Mouse (Mus musculus) forebrain, embryonic 15.5 days (tissue): ENCODE data around the gene Srcin1. TPM values are rescaled to one million over a fixed set of nuclear protein-coding genes. Genes with fewer than 3 reads are reported as not detected.
A peak's percentile ranks its signal among the peaks of the same experiment; 100 is the strongest.

Experiments
- ATAC-seq: fragments of 200-750 bp; cut with Nextera tagmentation; replicated peaks from 2 replicates; pipeline ENCODE4 v1.8.0; 2017; ENCODE audit warnings: mild to moderate bottlenecking, moderate TSS enrichment, moderate library complexity
- H3K27ac ChIP-seq: fragments of 300-500 bp; sonication (generic); replicated peaks from 2 replicates; pipeline ENCODE4 v1.5.1; 2015; ENCODE audit warnings: mild to moderate bottlenecking, inconsistent platforms
- H3K27me3 ChIP-seq: fragments of 300-500 bp; sonication (generic); 2 replicates; pipeline ENCODE4 v1.6.1; 2015; ENCODE audit warnings: inconsistent platforms
- H3K36me3 ChIP-seq: fragments of 300-500 bp; sonication (generic); 2 replicates; pipeline ENCODE4 v1.6.1; 2015; ENCODE audit warnings: mild to moderate bottlenecking, inconsistent platforms
- H3K4me1 ChIP-seq: fragments of 300-500 bp; sonication (generic); 2 replicates; pipeline ENCODE4 v1.6.1; 2015; ENCODE audit warnings: inconsistent platforms
- H3K4me2 ChIP-seq: fragments of 300-500 bp; sonication (generic); replicated peaks from 2 replicates; pipeline ENCODE4 v1.6.1; 2015; ENCODE audit warnings: mild to moderate bottlenecking, inconsistent platforms
- H3K4me3 ChIP-seq: fragments of 300-500 bp; sonication (generic); 2 replicates; pipeline ENCODE4 v1.5.1; 2015; ENCODE audit warnings: mild to moderate bottlenecking, inconsistent platforms
- H3K9ac ChIP-seq: fragments of 300-500 bp; sonication (generic); replicated peaks from 2 replicates; pipeline ENCODE4 v1.6.1; 2015; ENCODE audit warnings: mild to moderate bottlenecking, inconsistent platforms
- H3K9me3 ChIP-seq: fragments of 300-500 bp; sonication (generic); 2 replicates; pipeline ENCODE4 v1.6.1; 2016; ENCODE audit warnings: inconsistent platforms
- WGBS: fragments of 180-500 bp; shearing (Covaris S2); methylation state at CpG from one replicate; pipeline ENCODE4 v1.1.7; 2015; ENCODE audit warnings: mixed read lengths; 5-methylcytosine and 5-hydroxymethylcytosine counted together
- polyA plus RNA-seq: library from polyadenylated mRNA; unstranded; fragments of >200 nt; fragmentation: Nextera tagmentation; extraction: Ambion mirVana; gene quantifications from 2 replicates; pipeline ENCODE4 v1.2.1, GENCODE M21; 2015

Gene Srcin1
- 10.8 and 11.6 TPM in 2 replicates for polyA plus RNA-seq

- Histone ChIP-seq H3K9me3 (no peaks in the 10 kb centered on the region), H3K9ac (peak within 1 kb of the TSS; percentile 98), H3K4me3 (peak within 1 kb of the TSS; percentile 92), H3K36me3 (no peaks in the 10 kb centered on the region), H3K27me3 (no peaks in the 10 kb centered on the region), H3K4me2 (peak within 1 kb of the TSS; percentile 90), H3K4me1 (peaks cover 59% of the 10 kb centered on the region), H3K27ac (peak within 1 kb of the TSS; percentile 98)
- ATAC-seq = no peak
- WGBS = 28% methylated on average over 9 of the region's 9 CpGs
These were observed at the start of gene Srcin1 for GRCm38 (mm10) chr11:97576136-97576906. Gene Srcin1 (minus strand): TSS chr11:97576186.

GRCm38 (mm10) chr11:97625551-97625950 is 49.6 kb upstream of the Srcin1 start:
- peaks cover 28% of the 10 kb centered on the region for H3K4me1 ChIP-seq
- H3K4me2 ChIP-seq = no peak overlapping the region
- H3K9me3 ChIP-seq = no peaks in the 10 kb centered on the region
- H3K36me3 ChIP-seq = no peaks in the 10 kb centered on the region
- no peak overlapping the region for H3K4me3 ChIP-seq
- peaks cover 56% of the 10 kb centered on the region for H3K27me3 ChIP-seq
- no peak for ATAC-seq
- WGBS = 77% methylated on average over 5 of the region's 5 CpGs
- H3K9ac ChIP-seq = no peak overlapping the region
- no peak overlapping the region for H3K27ac ChIP-seq

GRCm38 (mm10) chr11:97623166-97623565 is 47.2 kb upstream of the Srcin1 start:
- H3K9ac ChIP-seq = no peak overlapping the region
- no peaks in the 10 kb centered on the region for H3K9me3 ChIP-seq
- WGBS = 71% methylated on average over 9 of the region's 9 CpGs
- H3K4me2 ChIP-seq = no peak overlapping the region
- H3K4me1 ChIP-seq = peaks cover 10% of the 10 kb centered on the region
- no peak overlapping the region for H3K27ac ChIP-seq
- peaks cover 35% of the 10 kb centered on the region for H3K27me3 ChIP-seq
- H3K4me3 ChIP-seq = no peak overlapping the region
- ATAC-seq = no peak
- H3K36me3 ChIP-seq = no peaks in the 10 kb centered on the region

DNA sequence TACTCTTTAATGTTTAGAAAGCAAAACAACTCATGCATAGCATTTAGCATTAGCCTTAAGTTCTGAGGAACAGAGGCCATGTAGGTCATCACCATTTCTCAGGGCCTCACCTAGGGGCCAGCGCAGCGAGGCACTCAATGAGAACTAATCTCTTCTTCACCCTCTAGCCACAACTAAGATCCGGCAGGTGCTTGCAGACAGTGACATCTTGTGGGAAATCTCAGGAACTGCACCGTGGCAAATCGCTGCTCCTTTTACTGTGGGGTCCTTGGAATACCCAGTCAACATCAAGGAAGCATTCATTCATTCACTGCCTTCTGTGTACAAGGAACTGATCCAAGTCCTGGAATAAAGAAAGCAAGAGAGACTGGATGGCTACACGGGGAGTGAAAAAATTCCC is 46.5 kb upstream of the Srcin1 start:
- WGBS = 1% methylated on average over 6 of the region's 6 CpGs

GRCm38 (mm10) chr11:97619391-97619795 is 43.4 kb upstream of the Srcin1 start:
- H3K27ac ChIP-seq = no peak overlapping the region
- ATAC-seq = peak; percentile 55
- H3K27me3 ChIP-seq = 0 out of 2 replicates have a peak, but pooled peaks cover 4% of the 10 kb centered on the region
- H3K4me2 ChIP-seq = no peak overlapping the region
- no peaks in the 10 kb centered on the region for H3K36me3 ChIP-seq
- 28% methylated on average over 5 of the region's 5 CpGs for WGBS
- H3K9me3 ChIP-seq = no peaks in the 10 kb centered on the region
- H3K9ac ChIP-seq = no peak overlapping the region
- no peaks in the 10 kb centered on the region for H3K4me1 ChIP-seq
- H3K4me3 ChIP-seq = no peak overlapping the region

More for the DNA sequence above, 46.5 kb upstream of the Srcin1 start:
- H3K9ac ChIP-seq = no peak overlapping the region
- no peaks in the 10 kb centered on the region for H3K9me3 ChIP-seq
- H3K36me3 ChIP-seq = no peaks in the 10 kb centered on the region
- H3K4me1 ChIP-seq = peaks cover 2% of the 10 kb centered on the region
- peaks cover 28% of the 10 kb centered on the region for H3K27me3 ChIP-seq
- H3K4me2 ChIP-seq = no peak overlapping the region
- no peak overlapping the region for H3K27ac ChIP-seq
- peak; percentile 60 for ATAC-seq
- no peak overlapping the region for H3K4me3 ChIP-seq

GRCm38 (mm10) chr11:97618368-97618767 is 42.4 kb upstream of the Srcin1 start:
- WGBS = 67% methylated on average over 11 of the region's 11 CpGs
- Histone ChIP-seq H3K27me3 (0 out of 2 replicates have a peak, but pooled peaks cover under 1% of the 10 kb centered on the region), H3K9ac (no peak overlapping the region), H3K9me3 (no peaks in the 10 kb centered on the region), H3K4me1 (no peaks in the 10 kb centered on the region), H3K4me3 (no peak overlapping the region), H3K4me2 (no peak overlapping the region), H3K27ac (no peak overlapping the region), H3K36me3 (no peaks in the 10 kb centered on the region)
- ATAC-seq = no peak

GRCm38 (mm10) chr11:97615276-97615675 is 39.3 kb upstream of the Srcin1 start:
- 81% methylated on average over 4 of the region's 4 CpGs for WGBS
- H3K27me3 ChIP-seq = no peaks in the 10 kb centered on the region
- H3K9me3 ChIP-seq = no peaks in the 10 kb centered on the region
- H3K4me3 ChIP-seq = no peak overlapping the region
- no peaks in the 10 kb centered on the region for H3K36me3 ChIP-seq
- H3K27ac ChIP-seq = no peak overlapping the region
- H3K4me2 ChIP-seq = no peak overlapping the region
- peaks cover 5% of the 10 kb centered on the region for H3K4me1 ChIP-seq
- no peak overlapping the region for H3K9ac ChIP-seq
- ATAC-seq = no peak

GRCm38 (mm10) chr11:97611076-97611475 is 35.1 kb upstream of the Srcin1 start:
- H3K4me2 ChIP-seq = no peak overlapping the region
- no peak overlapping the region for H3K4me3 ChIP-seq
- no peak overlapping the region for H3K9ac ChIP-seq
- 60% methylated on average over 8 of the region's 8 CpGs for WGBS
- H3K9me3 ChIP-seq = no peaks in the 10 kb centered on the region
- no peaks in the 10 kb centered on the region for H3K27me3 ChIP-seq
- H3K36me3 ChIP-seq = no peaks in the 10 kb centered on the region
- H3K4me1 ChIP-seq = peaks cover 8% of the 10 kb centered on the region
- H3K27ac ChIP-seq = no peak overlapping the region
- ATAC-seq = no peak

DNA sequence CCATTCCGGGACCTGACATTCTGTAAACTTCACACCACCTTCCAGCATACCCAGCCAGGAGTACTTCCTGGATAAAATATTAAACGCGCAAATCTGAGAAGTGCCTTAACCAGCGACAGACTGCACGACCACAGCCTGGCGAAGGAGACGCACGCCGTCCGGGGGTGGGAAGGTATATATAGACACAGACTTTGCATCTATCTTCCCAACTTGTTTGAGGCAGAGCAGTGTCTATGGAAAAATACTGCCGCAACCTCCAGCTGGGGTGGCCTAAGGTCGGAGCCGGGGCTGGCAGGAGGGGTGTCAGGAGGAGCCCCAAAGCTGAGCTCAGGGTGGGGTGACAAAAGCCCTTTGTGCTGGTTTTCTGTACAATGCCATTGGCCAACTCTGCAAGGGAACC is 33.8 kb upstream of the Srcin1 start:
- no peak overlapping the region for H3K9ac ChIP-seq
- H3K36me3 ChIP-seq = no peaks in the 10 kb centered on the region
- WGBS = 89% methylated on average over 13 of the region's 13 CpGs
- H3K4me3 ChIP-seq = no peak overlapping the region
- H3K27me3 ChIP-seq = no peaks in the 10 kb centered on the region
- no peak for ATAC-seq
- no peak overlapping the region for H3K4me2 ChIP-seq
- H3K4me1 ChIP-seq = peaks cover 8% of the 10 kb centered on the region
- H3K9me3 ChIP-seq = no peaks in the 10 kb centered on the region
- H3K27ac ChIP-seq = no peak overlapping the region

DNA sequence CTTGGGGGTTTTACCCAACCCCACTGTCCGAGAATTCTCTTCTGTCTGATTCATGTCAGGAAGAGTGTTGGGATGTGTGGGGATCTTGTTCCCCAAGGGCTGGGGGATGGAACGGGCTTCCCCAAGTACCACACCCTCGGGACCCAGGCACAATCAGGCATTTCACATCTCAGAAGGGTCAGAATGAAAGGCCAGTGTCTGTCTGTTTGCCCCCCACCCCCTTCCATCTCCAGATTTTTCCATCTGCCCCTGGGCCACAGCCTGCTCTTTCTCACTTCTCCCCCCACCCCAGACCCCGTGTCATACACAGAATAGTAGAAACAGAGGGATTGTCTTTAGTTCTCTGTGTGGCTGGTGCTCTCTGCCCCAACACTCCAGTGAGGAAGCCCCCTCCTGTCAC is 32.9 kb upstream of the Srcin1 start:
- Histone ChIP-seq H3K4me3 (no peak overlapping the region), H3K9ac (no peak overlapping the region), H3K27ac (no peak overlapping the region), H3K4me2 (no peak overlapping the region), H3K36me3 (no peaks in the 10 kb centered on the region), H3K9me3 (no peaks in the 10 kb centered on the region), H3K27me3 (no peaks in the 10 kb centered on the region), H3K4me1 (peaks cover 8% of the 10 kb centered on the region)
- ATAC-seq = no peak
- 72% methylated on average over 4 of the region's 4 CpGs for WGBS

DNA sequence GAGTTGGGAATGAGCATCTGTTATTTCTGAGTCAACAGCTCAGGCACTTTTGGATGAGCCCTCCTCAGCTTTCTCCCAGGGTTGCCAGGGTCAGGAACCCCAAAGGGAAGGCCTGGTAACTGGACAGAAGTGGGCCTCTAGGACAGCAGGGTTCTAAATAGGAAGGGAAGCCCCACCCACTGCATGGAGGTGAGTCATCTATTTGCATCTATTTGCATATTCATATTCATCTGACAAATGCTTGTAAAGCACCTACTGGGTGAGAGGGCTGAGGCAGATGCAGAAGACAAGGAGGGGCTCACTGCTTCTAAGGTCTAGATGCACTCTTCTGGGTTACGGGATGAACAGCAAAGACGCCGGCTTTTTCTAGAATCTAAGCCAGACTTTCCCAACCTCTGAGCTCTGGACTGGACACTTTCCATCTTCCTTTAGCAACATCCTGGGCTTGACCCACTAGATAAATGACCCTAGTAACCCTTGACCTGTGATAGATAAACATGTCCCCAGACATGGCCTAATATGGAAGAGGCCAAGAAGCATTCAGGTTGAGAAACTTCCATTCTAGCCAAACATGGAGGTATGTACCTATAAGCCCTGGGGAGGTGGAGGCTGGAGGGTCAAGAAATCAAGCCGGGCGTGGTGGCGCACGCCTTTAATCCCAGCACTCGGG is 31.2 kb upstream of the Srcin1 start:
- Histone ChIP-seq H3K4me2 (no peak overlapping the region), H3K27ac (no peak overlapping the region), H3K36me3 (no peaks in the 10 kb centered on the region), H3K4me3 (no peak overlapping the region), H3K9ac (no peak overlapping the region), H3K4me1 (peaks cover 8% of the 10 kb centered on the region), H3K9me3 (no peaks in the 10 kb centered on the region), H3K27me3 (no peaks in the 10 kb centered on the region)
- no peak for ATAC-seq
- WGBS = 97% methylated on average over 8 of the region's 8 CpGs

DNA sequence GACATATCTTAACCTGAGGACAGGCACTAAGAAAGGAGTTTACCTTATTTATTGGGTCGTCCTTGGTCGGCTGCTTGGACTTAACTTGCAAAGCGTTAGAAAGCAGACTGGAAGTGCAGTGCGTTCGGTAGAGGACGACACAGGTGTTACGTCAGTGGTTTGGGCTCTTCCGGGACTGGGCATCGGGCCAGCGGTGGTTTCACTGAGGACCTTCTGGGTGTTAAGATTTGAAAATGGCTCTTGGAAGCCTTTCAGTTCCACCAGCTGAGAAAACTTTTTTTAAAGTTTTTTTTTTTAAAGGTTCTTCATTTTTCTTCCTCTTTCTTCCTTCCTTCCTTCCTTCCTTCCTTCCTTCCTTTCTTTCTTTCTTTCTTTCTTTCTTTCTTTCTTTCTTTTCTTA is 27.9 kb upstream of the Srcin1 start:
- Histone ChIP-seq H3K27ac (no peak overlapping the region), H3K9ac (no peak overlapping the region), H3K27me3 (no peaks in the 10 kb centered on the region), H3K4me2 (no peak overlapping the region), H3K4me3 (no peak overlapping the region), H3K9me3 (no peaks in the 10 kb centered on the region), H3K36me3 (no peaks in the 10 kb centered on the region), H3K4me1 (0 out of 2 replicates have a peak, but pooled peaks cover 3% of the 10 kb centered on the region)
- ATAC-seq = no peak
- WGBS = 74% methylated on average over 10 of the region's 10 CpGs
